8 mouse cellular contexts compared by ENCODE assay signal in the genomic region with DNA sequence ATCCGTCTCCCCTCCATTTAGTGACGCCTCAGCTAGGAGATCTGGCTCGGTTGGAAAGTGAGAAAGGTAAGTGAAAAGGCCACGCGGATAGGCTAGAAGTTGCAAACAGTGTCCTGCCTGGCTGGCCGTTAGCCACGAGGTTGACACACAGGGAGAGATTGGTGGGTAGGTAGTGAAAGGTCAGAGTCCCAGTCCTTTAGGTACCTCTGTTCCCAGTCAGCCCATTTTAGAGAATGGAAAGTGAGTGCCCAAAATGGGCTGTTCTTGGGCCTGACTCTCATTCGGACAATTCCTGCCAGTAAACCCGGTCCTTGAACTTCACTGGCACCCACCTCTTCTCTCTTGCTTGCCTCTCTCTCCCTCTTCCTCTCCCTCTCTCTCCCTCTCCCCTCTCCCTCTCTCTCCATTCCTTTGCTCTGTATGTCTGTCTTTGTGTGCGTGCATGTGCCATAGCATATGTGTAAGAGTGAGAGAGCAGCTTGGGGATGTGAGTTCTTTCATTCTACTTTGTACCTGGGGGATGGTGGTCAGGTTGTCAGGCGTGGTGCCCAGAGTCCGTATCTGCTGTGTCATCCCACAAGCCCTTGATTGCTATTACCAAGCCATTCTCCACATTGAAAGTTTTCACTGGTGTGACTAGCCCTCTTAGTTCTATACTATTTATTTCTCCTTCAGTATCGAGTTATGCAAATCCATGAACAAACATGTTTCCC. TPM values are rescaled to one million over a fixed set of nuclear protein-coding genes. Genes with fewer than 3 reads are reported as not detected.
DNase-seq lines count a peak whose midpoint lies in the region; ATAC-seq and TF ChIP-seq lines count a peak whose summit lies in the region.

A gene (minus strand): TSS at position 4 of the 713 bp plus-strand sequence.

- peak within 1 kb of the TSS; percentile 88 for H3K4me2 ChIP-seq in limb, embryonic 13.5 days (replicated peaks)

- peak within 1 kb of the TSS; percentile 93 for H3K27ac ChIP-seq in heart, adult 2 months
- H3K27ac ChIP-seq in ES-E14 (ENCODE audit: insufficient read depth, low read depth, low read length, poor library complexity, severe bottlenecking) = peak within 1 kb of the TSS; percentile 5; the same call in 1 of the 2 replicates
- peak within 1 kb of the TSS; percentile 91 for H3K27ac ChIP-seq in limb, embryonic 13.5 days

- peak within 1 kb of the TSS; percentile 99 for H3K9ac ChIP-seq in heart, adult 2 months (ENCODE audit: low read depth, low read length)
- H3K9ac ChIP-seq in ES-E14 (ENCODE audit: insufficient read depth, low read depth, low read length, poor library complexity, severe bottlenecking) = peak within 1 kb of the TSS; percentile 95
- peak within 1 kb of the TSS; percentile 97 for H3K9ac ChIP-seq in limb, embryonic 13.5 days

- WGBS in heart, adult 2 months = 17% methylated on average over 13 of the region's 13 CpGs
- 21% methylated on average over 13 of the region's 13 CpGs for WGBS in limb, embryonic 13.5 days

- H3K36me3 ChIP-seq in heart, adult 2 months (ENCODE audit: control insufficient read depth, insufficient read depth, low read length) = peaks cover 17% of the 10 kb centered on the region
- peaks cover 4% of the 10 kb centered on the region; the same call in 1 of the 2 replicates for H3K36me3 ChIP-seq in ES-E14 (ENCODE audit: control insufficient read depth, insufficient read depth, low read length, poor library complexity, severe bottlenecking)
- peaks cover 46% of the 10 kb centered on the region for H3K36me3 ChIP-seq in erythroblast, embryonic 14.5 days (ENCODE audit: control insufficient read depth)
- H3K36me3 ChIP-seq in limb, embryonic 13.5 days = peaks cover 20% of the 10 kb centered on the region

- ATAC-seq in limb, embryonic 13.5 days (ENCODE audit: low FRiP score, low read depth) = no peak
- ATAC-seq in neutrophil, adult 5-6 weeks (ENCODE audit: extremely low read depth, insufficient number of reproducible peaks, low FRiP score, poor library complexity, severe bottlenecking) = no peak

- H3K9me3 ChIP-seq in ES-E14 (ENCODE audit: control insufficient read depth, insufficient read depth, low read depth, low read length) = no peaks in the 10 kb centered on the region
- no peaks in the 10 kb centered on the region for H3K9me3 ChIP-seq in erythroblast, embryonic 14.5 days (ENCODE audit: control insufficient read depth, low read length)
- no peaks in the 10 kb centered on the region for H3K9me3 ChIP-seq in limb, embryonic 13.5 days

- TF ChIP-seq EP300 in heart, adult 2 months (IDR thresholded peaks at IDR 0.05; ENCODE audit: insufficient read depth, low read depth, low read length) = no peak

- TF ChIP-seq CTCF in heart, adult 2 months (IDR thresholded peaks at IDR 0.05) = no peak

- in situ Hi-C loops in ES-E14 (cut with MboI; ENCODE audit: low sequenced_read_pairs in 2 of 2, unreplicated experiment in 2 of 2) = no loop called here

- H3K4me3 ChIP-seq in heart, adult 2 months = peak within 1 kb of the TSS; percentile 84
- peak within 1 kb of the TSS; percentile 84 to 88 for H3K4me3 ChIP-seq in ES-E14 (ENCODE audit: insufficient read depth in 1 of 2, low read depth in 1 of 2, low read length in 2 of 2, poor library complexity in 1 of 2, severe bottlenecking in 1 of 2)
- H3K4me3 ChIP-seq in erythroblast, embryonic 14.5 days (replicated peaks) = peak within 1 kb of the TSS; percentile 79
- peak within 1 kb of the TSS; percentile 99 for H3K4me3 ChIP-seq in limb, embryonic 13.5 days

- peaks cover 13% of the 10 kb centered on the region for H3K4me1 ChIP-seq in heart, adult 2 months (ENCODE audit: control insufficient read depth, insufficient read depth, low read length)
- H3K4me1 ChIP-seq in ES-E14 (ENCODE audit: control insufficient read depth in 2 of 2, insufficient read depth in 2 of 2, low read length in 2 of 2, poor library complexity in 1 of 2) = peaks cover 0 to 7% of the 10 kb centered on the region in 2 experiments; a peak in 3 of 4 replicates
- peaks cover 54% of the 10 kb centered on the region for H3K4me1 ChIP-seq in erythroblast, embryonic 14.5 days (ENCODE audit: control insufficient read depth)
- H3K4me1 ChIP-seq in limb, embryonic 13.5 days = peaks cover 33% of the 10 kb centered on the region

- H3K79me2 ChIP-seq in heart, adult 2 months (replicated peaks; ENCODE audit: control insufficient read depth, insufficient read depth, low read length) = peaks cover 11% of the 10 kb centered on the region

- H3K27me3 ChIP-seq in heart, adult 2 months (ENCODE audit: control insufficient read depth, insufficient read depth, low read length) = no peaks in the 10 kb centered on the region
- no peaks in the 10 kb centered on the region for H3K27me3 ChIP-seq in erythroblast, embryonic 14.5 days (ENCODE audit: control insufficient read depth)
- H3K27me3 ChIP-seq in limb, embryonic 13.5 days = no peaks in the 10 kb centered on the region

- no peak for DNase-seq in heart, adult 2 months
- no peak for DNase-seq in heart, adult 11 months
- no peak for DNase-seq in ES-E14 (ENCODE audit: low read depth, low spot score)
- DNase-seq in heart, postnatal 25 days (ENCODE audit: low spot score) = no peak
- DNase-seq in urinary bladder, postnatal 36 days (ENCODE audit: low spot score in 2 of 2) = no peak

- TF ChIP-seq POLR2A in heart, adult 2 months (IDR thresholded peaks at IDR 0.05; ENCODE audit: insufficient read depth, low read depth, low read length) = no peak

- intact Hi-C loops in heart, adult 2 months (cut with DNase I) = loop anchor here (5.0 kb wide), 1 partner anchor 204 kb away; a partner anchor contains a TSS
- intact Hi-C loops in heart, postnatal 25 days (cut with DNase I) = no loop called here

TF ChIP-seq in ES-E14, 5 proteins besides CTCF, POLR2A, EP300 and RAD21:
- TF ChIP-seq MAFK (IDR thresholded peaks at IDR 0.05; ENCODE audit: insufficient read depth, low read depth, low read length) (no peak), ZNF384 (IDR thresholded peaks at IDR 0.05; ENCODE audit: low read depth, low read length) (no peak), CHD2 (IDR thresholded peaks at IDR 0.05; ENCODE audit: low read depth, low read length) (no peak), HCFC1 (IDR thresholded peaks at IDR 0.05; ENCODE audit: borderline replicate concordance, insufficient read depth, low read length) (no peak), ZC3H11A (IDR thresholded peaks at IDR 0.05; ENCODE audit: borderline replicate concordance, low read depth, low read length) (no peak)

RNA-seq across cellular contexts. Expression of the gene that starts here (rescaled TPM):
- 10 to 100 TPM; 82.3 to 83.5 TPM for total RNA-seq in heart, adult 2 months (2021)
- 71.8 and 104 TPM in 2 replicates for polyA plus RNA-seq in heart, adult 2 months (2012; rRNA removed)
- 37.9 and 39.5 TPM in 2 replicates for total RNA-seq in ES-E14 (2012; rRNA removed)
- polyA plus RNA-seq in erythroblast, embryonic 14.5 days (2012) = 2.7 and 8.5 TPM in 2 replicates
- 10 to 100 TPM; 87.4 to 96.1 TPM for total RNA-seq in heart, postnatal 25 days (2021)
- 174 and 185 TPM in 2 replicates for polyA plus RNA-seq in limb, embryonic 13.5 days (2015; fragmentation: Nextera tagmentation; extraction: Ambion mirVana)
- total RNA-seq in neutrophil, adult 5-6 weeks (2017) = 80.0 and 104 TPM in 2 replicates

Comparison
In these comparisons a context has a peak if more than half of its experiments do, and no peak if none do; other contexts are left out.
1. H3K27ac ChIP-seq: peak in every context shown above with its lines; median percentile 93 in heart, adult 2 months; 91 in limb, embryonic 13.5 days; 5 in ES-E14.